ENCODE assay signal across 8 mouse cellular contexts in the genomic region with DNA sequence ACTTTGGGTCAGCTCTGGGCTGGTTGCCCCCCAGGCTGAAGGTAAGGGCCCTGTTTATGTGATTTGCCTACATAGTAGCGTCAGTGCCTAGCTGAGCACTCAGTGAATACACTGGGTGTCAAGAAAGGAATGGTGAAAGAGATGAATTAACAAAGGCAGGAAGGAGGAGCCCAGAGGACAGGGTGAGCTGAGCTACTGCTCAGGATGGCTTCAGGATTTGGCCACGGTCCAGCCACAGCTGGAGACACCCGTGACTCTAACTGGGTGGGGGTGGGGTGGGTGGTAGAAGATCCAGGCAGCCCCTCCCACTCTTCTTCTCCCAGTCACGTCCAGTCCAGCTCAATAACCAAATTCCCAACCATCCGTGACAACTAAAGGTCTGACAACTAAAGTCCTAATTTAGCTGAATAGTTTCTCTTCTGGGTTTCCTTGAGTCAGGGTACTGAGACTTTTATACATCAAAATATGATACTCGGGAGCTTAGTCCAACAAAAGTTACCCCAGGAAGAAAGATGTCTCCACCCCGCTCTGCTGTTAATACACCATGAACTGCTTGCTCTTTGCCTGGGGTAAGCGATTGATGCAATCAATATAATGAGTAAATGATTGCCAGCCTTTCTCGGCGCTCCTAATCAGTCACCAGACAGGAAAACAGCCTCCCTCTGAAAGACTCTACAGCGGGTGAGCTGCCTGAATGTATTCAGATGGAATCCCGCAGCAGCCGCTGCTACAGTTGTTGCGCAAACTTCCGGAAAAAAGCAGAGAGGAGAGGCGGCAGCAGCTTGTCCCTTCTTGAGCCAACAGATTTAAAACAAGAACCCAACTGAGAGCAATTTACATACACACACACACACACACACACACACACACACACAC. TPM values are rescaled to one million over a fixed set of nuclear protein-coding genes. Genes with fewer than 3 reads are reported as not detected.
DNase-seq lines count a peak whose midpoint lies in the region; ATAC-seq lines count a peak whose summit lies in the region.

No protein-coding gene starts in this region.

- peak overlapping the region; percentile 54 for H3K4me2 ChIP-seq in embryonic facial prominence, embryonic 14.5 days (ENCODE audit: low read depth, low read length)

- H3K9ac ChIP-seq in embryonic facial prominence, embryonic 14.5 days (ENCODE audit: low read depth, low read length): peak overlapping the region; percentile 35; the same call in 1 of the 2 replicates

- WGBS in embryonic facial prominence, embryonic 14.5 days: 12% methylated on average over 16 of the region's 16 CpGs

- ATAC-seq in embryonic facial prominence, embryonic 14.5 days (ENCODE audit: low read depth): peak; percentile 82

- H3K4me1 ChIP-seq in embryonic facial prominence, embryonic 14.5 days (ENCODE audit: control insufficient read depth, insufficient read depth, low read length): peaks cover 7% of the 10 kb centered on the region; the same call in 1 of the 2 replicates

- H3K36me3 ChIP-seq in embryonic facial prominence, embryonic 14.5 days (ENCODE audit: control insufficient read depth, insufficient read depth, low read length): no peaks in the 10 kb centered on the region

- peak; percentile 21 for DNase-seq in thymus, postnatal 25 days
- DNase-seq in thymus, adult 18-20 months: no peak
- DNase-seq in embryonic facial prominence, embryonic 14.5 days (ENCODE audit: low spot score): peak; percentile 86
- DNase-seq in heart, postnatal 10 days: peak; percentile 52 to 61
- DNase-seq in kidney, postnatal 14 days: peak; percentile 77
- peak; percentile 71 for DNase-seq in lung, postnatal 36 days
- DNase-seq in right cerebral cortex, postnatal 4 days: peak; percentile 22
- no peak for DNase-seq in T-cell, adult 2 months (ENCODE audit: low spot score)

- no peaks in the 10 kb centered on the region for H3K9me3 ChIP-seq in embryonic facial prominence, embryonic 14.5 days (ENCODE audit: control insufficient read depth, low read length)

- peak overlapping the region; percentile 31 for H3K4me3 ChIP-seq in embryonic facial prominence, embryonic 14.5 days (ENCODE audit: low read depth, low read length)

- H3K27me3 ChIP-seq in embryonic facial prominence, embryonic 14.5 days (replicated peaks; ENCODE audit: control insufficient read depth, insufficient read depth, low read length): no peaks in the 10 kb centered on the region

- peak overlapping the region; percentile 78 for H3K27ac ChIP-seq in embryonic facial prominence, embryonic 14.5 days (replicated peaks; ENCODE audit: low read depth, low read length)

- intact Hi-C loops in heart, postnatal 10 days (cut with DNase I): no loop called here

RNA-seq across cellular contexts. Expression of a gene that starts 8.9 kb away (rescaled TPM):
- 556 and 667 TPM in 2 replicates for polyA plus RNA-seq in embryonic facial prominence, embryonic 14.5 days (2014; fragmentation: Nextera tagmentation; extraction: Ambion mirVana)
- total RNA-seq in heart, postnatal 10 days (2021): 100 to 1,000 TPM; 137 to 140 TPM

RNA-seq across cellular contexts. Expression of a gene that starts 52.9 kb away (rescaled TPM):
- polyA plus RNA-seq in embryonic facial prominence, embryonic 14.5 days (2014; fragmentation: Nextera tagmentation; extraction: Ambion mirVana): 39.8 and 45.4 TPM in 2 replicates
- 10 to 100 TPM; 49.9 to 59.8 TPM for total RNA-seq in heart, postnatal 10 days (2021)

Comparison
In these comparisons a context has a peak if more than half of its experiments do, and no peak if none do; other contexts are left out.
1. DNase-seq: peak in thymus, postnatal 25 days (single experiment), embryonic facial prominence, embryonic 14.5 days (single experiment), heart, postnatal 10 days (2 of 2), kidney, postnatal 14 days (single experiment), lung, postnatal 36 days (single experiment) and right cerebral cortex, postnatal 4 days (single experiment); none in thymus, adult 18-20 months (0 of 2) and T-cell, adult 2 months (single experiment).